Mouse (Mus musculus) midbrain, embryonic 16.5 days (tissue): ENCODE data around the gene Ear1. TPM values are rescaled to one million over a fixed set of nuclear protein-coding genes. Genes with fewer than 3 reads are reported as not detected.
"Not testable (repeated sequence)": the region's sequence is repeated elsewhere in the genome, so short reads cannot be mapped to it uniquely, and the experiment has no call there.

Source experiments
- ATAC-seq: fragments of 200-750 bp; cut with Nextera tagmentation; 2 replicates; pipeline ENCODE4 v1.8.0; 2017; ENCODE audit warnings: moderate TSS enrichment
- H3K27ac ChIP-seq: fragments of 300-500 bp; sonication (generic); 2 replicates; pipeline ENCODE4 v1.5.1; 2014; ENCODE audit warnings: mild to moderate bottlenecking, low read length, mixed read lengths
- H3K27me3 ChIP-seq: fragments of 300-500 bp; sonication (generic); 2 replicates; pipeline ENCODE4 v1.6.1; 2014; ENCODE audit warnings: low read depth, low read length, mixed read lengths; ENCODE audit not compliant: control insufficient read depth, insufficient read depth
- H3K36me3 ChIP-seq: fragments of 300-500 bp; sonication (generic); 2 replicates; pipeline ENCODE4 v1.6.1; 2014; ENCODE audit warnings: mild to moderate bottlenecking, low read length, moderate library complexity, mixed read lengths; ENCODE audit not compliant: control insufficient read depth, insufficient read depth
- H3K4me1 ChIP-seq: fragments of 300-500 bp; sonication (generic); 2 replicates; pipeline ENCODE4 v1.6.1; 2014; ENCODE audit warnings: mild to moderate bottlenecking, low read length, mixed read lengths; ENCODE audit not compliant: control insufficient read depth, insufficient read depth
- H3K4me2 ChIP-seq: fragments of 300-500 bp; sonication (generic); 2 replicates; pipeline ENCODE4 v1.6.1; 2014; ENCODE audit warnings: mild to moderate bottlenecking, low read length, mixed read lengths
- H3K4me3 ChIP-seq: fragments of 300-500 bp; sonication (generic); 2 replicates; pipeline ENCODE4 v1.5.1; 2014; ENCODE audit warnings: low read depth, mild to moderate bottlenecking, low read length, moderate library complexity, mixed read lengths
- H3K9ac ChIP-seq: fragments of 300-500 bp; sonication (generic); 2 replicates; pipeline ENCODE4 v1.6.1; 2014; ENCODE audit warnings: low read depth, low read length, mixed read lengths
- H3K9me3 ChIP-seq: fragments of 300-500 bp; sonication (generic); replicated peaks from 2 replicates; pipeline ENCODE4 v1.6.1; 2014; ENCODE audit warnings: mild to moderate bottlenecking, low read length, mixed read lengths; ENCODE audit not compliant: control insufficient read depth, poor library complexity, severe bottlenecking
- WGBS: fragments of 180-500 bp; shearing (Covaris S2); extraction: QIAGEN DNeasy Blood & Tissue Kit; methylation state at CpG from one replicate; pipeline ENCODE4 v1.1.7; 2014; 5-methylcytosine and 5-hydroxymethylcytosine counted together
- polyA plus RNA-seq: library from polyadenylated mRNA; unstranded; fragments of >200 nt; fragmentation: Nextera tagmentation; extraction: Ambion mirVana; gene quantifications from 2 replicates; pipeline ENCODE4 v1.2.1, GENCODE M21; 2015

Gene Ear1
- polyA plus RNA-seq, 1 experiment from 2014 or later, result not detected

DNA sequence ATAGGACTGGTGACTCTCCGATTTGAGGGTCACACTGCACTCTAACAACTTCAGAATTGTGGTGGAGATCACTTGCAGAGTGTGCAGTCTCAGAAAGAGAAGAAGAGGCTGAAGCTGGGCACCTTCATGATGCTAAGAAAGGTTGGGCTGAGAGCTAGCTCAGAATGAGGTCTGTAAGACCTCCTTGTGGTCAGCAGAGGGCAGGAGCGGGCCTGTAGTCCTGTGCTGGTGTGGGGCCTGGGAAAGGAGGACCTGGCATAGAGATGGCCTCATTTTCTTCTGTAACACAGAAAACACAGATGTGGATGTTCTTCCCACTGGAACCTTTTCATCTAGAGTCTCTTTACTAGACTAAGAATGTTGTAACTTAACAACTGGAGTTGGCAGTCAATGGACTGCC, 2.5 kb upstream of the Ear1 start:
- not testable (repeated sequence) for H3K36me3 ChIP-seq, H3K27ac ChIP-seq, H3K9me3 ChIP-seq, H3K27me3 ChIP-seq, ATAC-seq, H3K4me1 ChIP-seq, H3K9ac ChIP-seq, H3K4me3 ChIP-seq, H3K4me2 ChIP-seq
- WGBS, result 40% methylated on average over 1 of the region's 2 CpGs

DNA sequence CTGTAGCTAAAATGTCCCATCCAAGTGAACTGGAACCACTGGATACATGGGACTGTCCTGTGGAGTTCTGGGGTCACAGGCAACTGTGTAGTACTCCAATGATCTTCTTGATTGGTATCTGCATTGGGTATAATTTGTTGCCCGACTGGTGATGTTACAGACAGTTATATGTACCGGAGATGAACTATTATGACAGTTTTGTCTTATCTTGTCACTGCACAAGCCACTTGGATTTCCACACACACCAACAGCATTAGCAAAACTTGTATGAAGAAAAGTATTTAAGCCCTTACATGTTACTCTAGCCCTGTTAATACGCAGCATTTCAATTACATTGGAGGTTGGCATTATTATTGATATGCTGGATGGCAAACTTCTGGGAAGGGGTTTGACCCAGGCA, 455 bp downstream of the Ear1 start:
- not testable (repeated sequence) for H3K4me1 ChIP-seq, H3K9me3 ChIP-seq, H3K27me3 ChIP-seq, ATAC-seq, H3K4me3 ChIP-seq, H3K36me3 ChIP-seq, H3K27ac ChIP-seq, H3K4me2 ChIP-seq, H3K9ac ChIP-seq
- 95% methylated on average over 3 of the region's 3 CpGs for WGBS

DNA sequence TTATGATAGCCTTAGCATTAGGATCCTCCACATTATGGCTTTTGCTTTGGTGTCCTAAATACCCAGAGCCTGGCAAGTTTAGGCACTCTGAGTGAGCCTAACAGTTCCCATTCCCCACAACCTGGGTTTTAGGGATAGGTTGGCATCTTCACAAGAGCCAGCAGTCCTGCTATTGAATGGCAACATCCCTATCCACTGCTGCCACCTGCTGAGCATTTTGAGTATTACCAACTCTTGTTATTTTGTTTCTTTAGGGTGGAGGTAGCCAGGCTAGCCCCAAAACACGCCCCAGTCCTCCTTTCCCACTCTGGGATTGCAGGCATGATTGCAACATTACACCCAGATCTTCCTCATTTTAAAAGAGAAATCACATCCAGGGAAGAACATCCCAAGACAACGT, 14.8 kb downstream of the Ear1 start:
- WGBS, result 34% methylated on average over 2 of the region's 2 CpGs
- not testable (repeated sequence) for H3K27me3 ChIP-seq, H3K4me3 ChIP-seq, H3K9ac ChIP-seq, H3K4me1 ChIP-seq, H3K4me2 ChIP-seq, H3K36me3 ChIP-seq, H3K9me3 ChIP-seq, H3K27ac ChIP-seq
- ATAC-seq, result peak; percentile 54; the same call in 1 of the 2 replicates

DNA sequence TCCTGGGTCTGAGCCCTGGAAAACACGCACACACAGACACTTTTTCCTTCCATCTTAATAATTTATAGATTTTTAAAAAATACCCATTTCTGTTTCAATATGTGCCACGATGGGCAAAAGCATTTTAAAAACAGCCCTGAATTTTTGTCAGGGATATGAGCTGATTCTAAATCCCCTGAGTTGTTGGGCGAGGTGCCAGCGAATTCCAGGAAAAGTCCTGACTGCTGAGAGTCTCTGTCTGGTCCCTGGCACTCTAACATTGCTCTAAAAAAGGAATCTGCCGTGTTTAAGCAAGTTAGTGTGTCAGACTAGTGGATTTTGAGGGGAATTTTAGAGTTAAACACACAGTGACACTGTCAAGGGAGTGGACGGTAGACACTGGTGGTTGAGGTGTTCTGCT, 15.9 kb downstream of the Ear1 start:
- not testable (repeated sequence) for H3K9me3 ChIP-seq, H3K27ac ChIP-seq, H3K4me1 ChIP-seq, H3K4me3 ChIP-seq, ATAC-seq, H3K4me2 ChIP-seq, H3K36me3 ChIP-seq, H3K27me3 ChIP-seq, H3K9ac ChIP-seq
- WGBS, result 75% methylated on average over 4 of the region's 6 CpGs

DNA sequence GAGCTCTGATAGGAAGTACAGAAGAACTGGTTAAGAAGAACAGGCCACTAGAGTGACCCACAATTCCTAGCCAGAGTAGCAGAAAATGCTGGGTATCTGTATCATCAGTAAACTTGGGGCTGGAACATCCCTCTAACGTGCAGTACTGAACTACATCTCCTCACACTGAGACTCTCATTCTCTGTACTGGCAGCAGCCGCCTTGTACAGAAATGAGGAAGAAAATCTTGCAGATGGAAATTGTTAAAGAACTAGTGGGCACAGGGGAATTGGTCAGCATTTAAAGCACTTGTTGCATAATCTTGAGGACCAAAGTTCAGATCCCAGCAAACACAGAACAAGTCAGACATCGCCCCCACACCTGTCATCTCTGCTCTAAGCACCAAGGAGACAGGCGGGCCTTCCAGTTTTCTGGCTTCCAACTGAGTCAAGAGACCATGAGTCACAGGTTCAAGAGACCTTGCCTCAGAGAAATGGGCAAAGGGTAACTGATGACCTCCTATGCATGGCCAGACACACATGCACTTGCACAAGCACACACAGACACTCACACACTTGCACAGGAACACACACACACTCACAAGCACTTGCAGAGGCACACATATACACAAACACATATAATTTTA, 31.3 kb downstream of the Ear1 start:
- not testable (repeated sequence) for H3K36me3 ChIP-seq, H3K4me3 ChIP-seq, H3K9me3 ChIP-seq, H3K4me2 ChIP-seq, H3K4me1 ChIP-seq, H3K27me3 ChIP-seq, ATAC-seq, H3K9ac ChIP-seq, H3K27ac ChIP-seq
- 94% methylated on average over 4 of the region's 4 CpGs for WGBS

DNA sequence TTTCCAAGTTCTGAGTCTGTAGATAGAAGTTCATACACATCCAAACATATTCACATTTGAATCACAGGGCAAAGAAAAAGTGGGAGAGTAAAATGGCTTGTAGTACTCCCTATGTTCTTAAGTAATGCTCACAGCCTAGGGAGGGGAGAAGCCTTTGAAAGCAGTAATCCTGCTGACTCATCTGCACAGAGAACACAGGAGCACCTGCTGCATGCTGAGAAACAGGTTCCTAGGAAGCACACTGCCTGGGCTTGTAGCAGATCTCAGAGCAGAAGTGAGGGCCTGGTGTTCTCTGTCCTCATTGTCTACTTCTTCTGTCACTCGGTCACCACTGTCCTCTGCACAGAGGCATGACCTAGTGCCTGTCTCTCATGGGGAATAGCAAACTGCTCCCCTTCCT, 34.3 kb downstream of the Ear1 start:
- not testable (repeated sequence) for H3K9me3 ChIP-seq, H3K4me2 ChIP-seq, H3K4me1 ChIP-seq, H3K4me3 ChIP-seq, H3K36me3 ChIP-seq, H3K27ac ChIP-seq, H3K9ac ChIP-seq, ATAC-seq, H3K27me3 ChIP-seq
- WGBS, result 67% methylated on average over 1 of the region's 1 CpGs

DNA sequence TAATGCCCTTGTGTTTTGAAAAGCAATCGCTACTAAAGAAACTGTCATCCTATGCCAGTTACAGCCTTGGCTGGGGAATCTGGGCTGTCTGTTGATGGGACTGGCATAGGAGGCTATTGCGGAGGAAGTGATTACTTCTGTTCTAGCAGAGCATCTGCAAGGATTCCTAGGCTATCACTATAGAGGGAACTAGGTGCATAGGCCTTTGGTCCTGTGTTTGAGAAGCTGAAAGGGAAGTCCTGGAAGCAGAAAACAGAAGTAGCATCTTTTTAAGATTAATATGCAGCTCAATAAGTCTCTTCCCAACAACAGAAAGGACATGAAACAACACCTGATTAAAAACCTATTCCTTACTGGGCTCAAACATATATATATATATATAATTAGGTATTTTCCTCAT, 40.0 kb downstream of the Ear1 start:
- H3K9ac ChIP-seq, H3K4me2 ChIP-seq, H3K27me3 ChIP-seq, H3K36me3 ChIP-seq, H3K27ac ChIP-seq, ATAC-seq, H3K9me3 ChIP-seq, H3K4me3 ChIP-seq, H3K4me1 ChIP-seq: not testable (repeated sequence)
- WGBS, result 93% methylated on average over 2 of the region's 2 CpGs

DNA sequence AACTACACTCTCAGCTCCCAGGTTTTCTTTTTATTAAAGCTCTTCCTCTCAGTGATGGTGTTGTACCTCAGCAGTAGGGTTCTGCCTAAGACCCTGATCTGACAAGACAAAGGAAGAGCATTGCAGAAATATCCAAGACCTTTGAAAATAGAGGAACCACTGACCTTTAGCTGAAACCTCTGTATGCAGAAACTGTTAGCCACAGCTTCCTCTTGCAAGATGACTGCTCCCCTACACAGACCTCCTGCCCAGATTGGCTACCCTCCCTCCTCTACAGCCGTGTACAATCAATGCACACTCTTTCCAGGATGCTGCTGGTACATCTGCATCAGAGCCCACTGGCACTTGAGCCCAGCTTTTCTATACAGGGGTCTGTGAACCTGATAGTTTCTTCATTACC, 44.9 kb downstream of the Ear1 start:
- H3K9me3 ChIP-seq, result not testable (repeated sequence)

DNA sequence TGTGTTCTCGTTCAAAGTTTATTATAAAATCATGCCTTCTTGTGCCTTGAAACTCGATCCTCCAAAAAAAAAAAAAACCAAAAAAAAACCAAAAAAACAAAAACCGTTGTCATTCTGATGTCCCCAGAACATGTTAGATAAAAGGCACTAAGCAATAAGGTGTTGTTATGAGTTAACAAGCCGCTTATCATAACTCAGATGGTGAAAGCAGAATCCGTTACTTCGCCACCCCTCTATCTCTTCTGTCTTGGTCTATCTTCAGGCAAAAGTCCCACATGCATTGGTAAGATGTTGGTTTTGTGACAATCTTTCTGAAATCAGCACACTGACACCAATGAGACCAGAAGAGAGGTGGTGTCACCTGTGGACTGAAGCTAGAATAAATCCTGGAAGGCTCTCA, 51.1 kb downstream of the Ear1 start:
- not testable (repeated sequence) for H3K4me3 ChIP-seq, H3K27me3 ChIP-seq, H3K4me2 ChIP-seq, H3K27ac ChIP-seq, H3K9ac ChIP-seq, H3K36me3 ChIP-seq, H3K4me1 ChIP-seq, ATAC-seq, H3K9me3 ChIP-seq
- 86% methylated on average over 6 of the region's 6 CpGs for WGBS

More for the DNA sequence above, 44.9 kb downstream of the Ear1 start:
- H3K4me2 ChIP-seq, H3K4me3 ChIP-seq, H3K4me1 ChIP-seq, H3K27me3 ChIP-seq, H3K27ac ChIP-seq, ATAC-seq, H3K36me3 ChIP-seq, H3K9ac ChIP-seq: not testable (repeated sequence)
- WGBS, result 32% methylated on average over 1 of the region's 1 CpGs

DNA sequence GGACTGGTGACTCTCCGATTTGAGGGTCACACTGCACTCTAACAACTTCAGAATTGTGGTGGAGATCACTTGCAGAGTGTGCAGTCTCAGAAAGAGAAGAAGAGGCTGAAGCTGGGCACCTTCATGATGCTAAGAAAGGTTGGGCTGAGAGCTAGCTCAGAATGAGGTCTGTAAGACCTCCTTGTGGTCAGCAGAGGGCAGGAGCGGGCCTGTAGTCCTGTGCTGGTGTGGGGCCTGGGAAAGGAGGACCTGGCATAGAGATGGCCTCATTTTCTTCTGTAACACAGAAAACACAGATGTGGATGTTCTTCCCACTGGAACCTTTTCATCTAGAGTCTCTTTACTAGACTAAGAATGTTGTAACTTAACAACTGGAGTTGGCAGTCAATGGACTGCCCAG, 53.4 kb downstream of the Ear1 start:
- WGBS, result 50% methylated on average over 1 of the region's 2 CpGs
- not testable (repeated sequence) for H3K4me1 ChIP-seq, H3K36me3 ChIP-seq, H3K27ac ChIP-seq, H3K9ac ChIP-seq, H3K9me3 ChIP-seq, H3K4me2 ChIP-seq, ATAC-seq, H3K27me3 ChIP-seq, H3K4me3 ChIP-seq
